Mouse (Mus musculus): ENCODE measurements around the gene Ccdc122. TPM values are rescaled to one million over a fixed set of nuclear protein-coding genes. Genes with fewer than 3 reads are reported as not detected.
"Not testable (repeated sequence)": the region's sequence is repeated elsewhere in the genome, so short reads cannot be mapped to it uniquely, and the experiment has no call there.

The Ccdc122 gene
- polyA plus RNA-seq, 1 experiment, result not detected

- Histone ChIP-seq H3K4me3 (replicated peaks; ENCODE audit: control insufficient read depth, low read depth, low read length) (no peak overlapping the region), H3K27ac (ENCODE audit: control insufficient read depth, insufficient read depth, low read depth, low read length, poor library complexity) (no peak overlapping the region), H3K4me1 (ENCODE audit: control insufficient read depth, insufficient read depth, low read length) (peaks cover 2% of the 10 kb centered on the region)
- 27% methylated on average over 8 of the region's 8 CpGs for WGBS
- no peak for TF ChIP-seq POLR2A (IDR thresholded peaks at IDR 0.05; ENCODE audit: borderline replicate concordance, control insufficient read depth, low read depth, low read length)
- TF ChIP-seq CTCF (IDR thresholded peaks at IDR 0.05; ENCODE audit: control insufficient read depth, insufficient read depth, low read length), result no peak
Measured at GRCm38 (mm10) chr14:77037832-77038425, 1.4 kb downstream of the Ccdc122 start.

- H3K4me1 ChIP-seq (ENCODE audit: control insufficient read depth, insufficient read depth, low read length), result no peaks in the 10 kb centered on the region
- TF ChIP-seq CTCF (IDR thresholded peaks at IDR 0.05; ENCODE audit: control insufficient read depth, insufficient read depth, low read length) (no peak), POLR2A (IDR thresholded peaks at IDR 0.05; ENCODE audit: borderline replicate concordance, control insufficient read depth, low read depth, low read length) (no peak)
- H3K27ac ChIP-seq (ENCODE audit: control insufficient read depth, insufficient read depth, low read depth, low read length, poor library complexity), result no peak overlapping the region
- no peak overlapping the region for H3K4me3 ChIP-seq (replicated peaks; ENCODE audit: control insufficient read depth, low read depth, low read length)
Measured at GRCm38 (mm10) chr14:77053288-77053687, 16.7 kb downstream of the Ccdc122 start.

- no peaks in the 10 kb centered on the region for H3K4me1 ChIP-seq (ENCODE audit: control insufficient read depth, insufficient read depth, low read length)
- 81% methylated on average over 1 of the region's 1 CpGs for WGBS
- no peak overlapping the region for H3K27ac ChIP-seq (ENCODE audit: control insufficient read depth, insufficient read depth, low read depth, low read length, poor library complexity)
- H3K4me3 ChIP-seq (replicated peaks; ENCODE audit: control insufficient read depth, low read depth, low read length), result no peak overlapping the region
- TF ChIP-seq POLR2A (IDR thresholded peaks at IDR 0.05; ENCODE audit: borderline replicate concordance, control insufficient read depth, low read depth, low read length), result no peak
- no peak for TF ChIP-seq CTCF (IDR thresholded peaks at IDR 0.05; ENCODE audit: control insufficient read depth, insufficient read depth, low read length)
Measured at GRCm38 (mm10) chr14:77069361-77069760, 32.8 kb downstream of the Ccdc122 start.

GRCm38 (mm10) chr14:77081248-77081647, 44.7 kb downstream of the Ccdc122 start:
- no peak overlapping the region for H3K4me3 ChIP-seq (replicated peaks; ENCODE audit: control insufficient read depth, low read depth, low read length)
- H3K4me1 ChIP-seq (ENCODE audit: control insufficient read depth, insufficient read depth, low read length), result no peaks in the 10 kb centered on the region
- H3K27ac ChIP-seq (ENCODE audit: control insufficient read depth, insufficient read depth, low read depth, low read length, poor library complexity), result no peak overlapping the region
- WGBS, result 65% methylated on average over 5 of the region's 5 CpGs
- TF ChIP-seq POLR2A (IDR thresholded peaks at IDR 0.05; ENCODE audit: borderline replicate concordance, control insufficient read depth, low read depth, low read length), result no peak
- TF ChIP-seq CTCF (IDR thresholded peaks at IDR 0.05; ENCODE audit: control insufficient read depth, insufficient read depth, low read length), result no peak

GRCm38 (mm10) chr14:77100285-77100684, 63.7 kb downstream of the Ccdc122 start:
- Histone ChIP-seq H3K27ac (ENCODE audit: control insufficient read depth, insufficient read depth, low read depth, low read length, poor library complexity) (no peak overlapping the region), H3K4me1 (ENCODE audit: control insufficient read depth, insufficient read depth, low read length) (no peaks in the 10 kb centered on the region), H3K4me3 (replicated peaks; ENCODE audit: control insufficient read depth, low read depth, low read length) (no peak overlapping the region)
- 75% methylated on average over 2 of the region's 2 CpGs for WGBS
- TF ChIP-seq POLR2A (IDR thresholded peaks at IDR 0.05; ENCODE audit: borderline replicate concordance, control insufficient read depth, low read depth, low read length) (no peak), CTCF (IDR thresholded peaks at IDR 0.05; ENCODE audit: control insufficient read depth, insufficient read depth, low read length) (no peak)

GRCm38 (mm10) chr14:77110622-77111021, 74.0 kb downstream of the Ccdc122 start:
- not testable (repeated sequence) for H3K27ac ChIP-seq (ENCODE audit: control insufficient read depth, insufficient read depth, low read depth, low read length, poor library complexity); H3K4me3 ChIP-seq (replicated peaks; ENCODE audit: control insufficient read depth, low read depth, low read length); H3K4me1 ChIP-seq (ENCODE audit: control insufficient read depth, insufficient read depth, low read length)
- 90% methylated on average over 5 of the region's 5 CpGs for WGBS

- no peak overlapping the region for H3K27ac ChIP-seq (ENCODE audit: control insufficient read depth, insufficient read depth, low read depth, low read length, poor library complexity)
- TF ChIP-seq CTCF (IDR thresholded peaks at IDR 0.05; ENCODE audit: control insufficient read depth, insufficient read depth, low read length) (no peak), POLR2A (IDR thresholded peaks at IDR 0.05; ENCODE audit: borderline replicate concordance, control insufficient read depth, low read depth, low read length) (no peak)
- WGBS, result 77% methylated on average over 5 of the region's 5 CpGs
- H3K4me1 ChIP-seq (ENCODE audit: control insufficient read depth, insufficient read depth, low read length), result no peaks in the 10 kb centered on the region
- no peak overlapping the region for H3K4me3 ChIP-seq (replicated peaks; ENCODE audit: control insufficient read depth, low read depth, low read length)
Measured at GRCm38 (mm10) chr14:77130612-77131011, 94.0 kb downstream of the Ccdc122 start.

- H3K4me3 ChIP-seq (replicated peaks; ENCODE audit: control insufficient read depth, low read depth, low read length), result no peak overlapping the region
- no peak for TF ChIP-seq POLR2A (IDR thresholded peaks at IDR 0.05; ENCODE audit: borderline replicate concordance, control insufficient read depth, low read depth, low read length)
- TF ChIP-seq CTCF (IDR thresholded peaks at IDR 0.05; ENCODE audit: control insufficient read depth, insufficient read depth, low read length), result no peak
- 68% methylated on average over 6 of the region's 6 CpGs for WGBS
Measured at GRCm38 (mm10) chr14:77136936-77137335, 100.4 kb downstream of the Ccdc122 start.

More at GRCm38 (mm10) chr14:77136936-77137335, 100.4 kb downstream of the Ccdc122 start:
- H3K27ac ChIP-seq (ENCODE audit: control insufficient read depth, insufficient read depth, low read depth, low read length, poor library complexity), result no peak overlapping the region
- no peaks in the 10 kb centered on the region for H3K4me1 ChIP-seq (ENCODE audit: control insufficient read depth, insufficient read depth, low read length)
